Mouse (Mus musculus) adrenal gland, adult 2 months (tissue): Measurements from ENCODE around the gene Gm21836. TPM values are rescaled to one million over a fixed set of nuclear protein-coding genes. Genes with fewer than 3 reads are reported as not detected.
A peak's percentile ranks its signal among the peaks of the same experiment; 100 is the strongest.
"Not testable (repeated sequence)": the region's sequence is repeated elsewhere in the genome, so short reads cannot be mapped to it uniquely, and the experiment has no call there.

ENCODE experiments used
- DNase-seq: peaks from one replicate; pipeline ENCODE4 v3.0.0; 2021
- long read RNA-seq: library from polyadenylated mRNA; stranded (forward); transcript quantifications from one replicate; pipeline ENCODE4 v2.0.0, GENCODE M21; 2021
- polyA plus RNA-seq: library from polyadenylated mRNA; depleted of rRNA; stranded (reverse); fragments of >200 nt; gene quantifications from 2 replicates; pipeline ENCODE4 v1.2.3, GENCODE M21; 2012; rRNA removed
- total RNA-seq, 2 experiments: library from RNA; stranded (reverse); gene quantifications; 2 replicates each; pipeline ENCODE4 v1.2.3; 2021

The Gm21836 gene
- total RNA-seq, result not detected
- polyA plus RNA-seq, result not detected in 2 replicates
- long read RNA-seq, result 0 reads

DNA sequence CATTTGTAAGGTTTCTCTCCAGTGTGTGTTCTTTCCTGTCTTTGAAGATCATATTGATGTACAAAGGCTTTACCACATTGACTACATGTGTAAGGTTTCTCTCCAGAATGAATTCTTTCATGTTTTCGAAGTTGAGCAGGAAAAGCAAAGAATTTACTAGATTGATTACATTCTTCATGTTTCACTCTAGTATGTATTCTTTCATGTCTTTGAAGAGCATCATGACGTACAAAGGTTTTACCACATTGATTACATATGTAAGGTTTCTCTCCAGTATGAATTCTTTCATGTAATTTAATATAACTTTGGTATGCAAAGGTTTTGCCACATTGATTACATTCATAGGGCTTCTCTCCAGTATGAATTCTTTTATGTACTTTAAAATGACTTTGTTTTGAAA, at the start of gene Gm21836:
Gene Gm21836, minus strand, starts transcription at position 101 of the 400 bp plus-strand sequence.
- DNase-seq, result not testable (repeated sequence)

GRCm38 (mm10) chr9:124480361-124480980, 13.1 kb downstream of the Gm21836 start:
- not testable (repeated sequence) for DNase-seq

DNA sequence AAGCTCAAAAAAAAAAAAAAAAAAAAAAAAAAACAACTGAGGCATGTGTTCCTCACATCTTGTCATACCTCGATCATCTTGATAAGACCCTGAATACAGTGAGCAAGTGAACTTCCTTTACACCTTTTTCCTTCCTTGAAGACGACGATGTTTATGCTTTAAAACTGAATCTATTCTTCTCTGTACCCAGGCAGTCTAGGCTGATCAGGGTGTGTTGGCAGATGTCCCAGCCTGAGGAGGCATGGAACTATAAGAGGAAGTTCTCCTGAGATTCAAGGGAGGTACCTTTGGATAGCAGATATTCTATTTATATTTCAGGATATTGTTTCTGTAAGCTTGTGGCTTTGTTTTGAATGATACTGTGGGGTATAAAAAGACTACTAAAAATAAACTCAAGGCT, 15.5 kb downstream of the Gm21836 start:
- no peak for DNase-seq

- DNase-seq, result no peak
Measured at GRCm38 (mm10) chr9:124476096-124476902, 17.3 kb downstream of the Gm21836 start, which contains the start of gene Ppp2r3d. Ppp2r3d (minus strand) TSS chr9:124476898.

- no peak for DNase-seq
Measured at GRCm38 (mm10) chr9:124475689-124476088, 17.9 kb downstream of the Gm21836 start.

GRCm38 (mm10) chr9:124456572-124456971, 37.0 kb downstream of the Gm21836 start:
- DNase-seq, result peak; percentile 45

Other genes with a start within 250 kb of the Gm21836 start
- 10 to 100 TPM; 16.2 to 19.9 TPM for gene 2010315B03Rik, start 181.1 kb downstream of the Gm21836 start, total RNA-seq
- gene 2010315B03Rik, start 181.1 kb downstream of the Gm21836 start, polyA plus RNA-seq, result 0.42 and 0.83 TPM in 2 replicates
- gene Ppp2r3d, start 16.9 kb downstream of the Gm21836 start, total RNA-seq, result 100 to 1,000 TPM in 1 of 2 experiments, 10 to 100 TPM in 1; 87.3 to 104 TPM
- 489 and 516 TPM in 2 replicates for gene Ppp2r3d, start 16.9 kb downstream of the Gm21836 start, polyA plus RNA-seq